Mouse (Mus musculus): ENCODE measurements around the gene Impdh1. TPM values are rescaled to one million over a fixed set of nuclear protein-coding genes. Genes with fewer than 3 reads are reported as not detected.

Gene Impdh1
- polyA plus RNA-seq, 1 experiment from 2014 or later: 7.3 TPM

DNA sequence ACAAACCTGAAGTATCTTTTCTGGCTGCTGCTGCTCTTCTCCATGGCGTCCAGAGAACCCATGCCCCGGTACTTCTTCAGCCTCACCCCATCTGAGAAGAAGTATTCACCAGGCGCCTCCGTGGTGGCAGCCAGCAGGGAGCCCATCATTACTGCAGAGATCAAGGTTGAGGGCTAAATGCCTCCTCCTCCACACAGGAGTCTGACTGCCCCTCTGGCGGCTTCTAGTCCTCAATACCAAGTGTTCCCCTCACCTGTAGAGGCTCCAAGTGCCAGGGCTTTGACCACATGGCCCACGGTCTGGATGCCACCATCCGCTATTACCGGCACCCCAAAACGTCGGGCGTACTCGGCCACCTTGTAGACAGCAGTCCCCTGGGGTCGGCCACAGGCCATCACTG lies 13.1 kb downstream of the Impdh1 start:
- DNase-seq: no peak
- Histone ChIP-seq H3K27me3 (ENCODE audit: insufficient read depth, low read length) (no peaks in the 10 kb centered on the region), H3K4me1 (ENCODE audit: insufficient read depth) (0 out of 2 replicates have a peak, but pooled peaks cover 4% of the 10 kb centered on the region), H3K36me3 (replicated peaks; ENCODE audit: insufficient read depth, low read length) (peaks cover 14% of the 10 kb centered on the region; the same call in 1 of the 2 replicates), H3K27ac (ENCODE audit: low read depth) (no peak overlapping the region), H3K9me3 (ENCODE audit: low read length) (no peaks in the 10 kb centered on the region), H3K9ac (replicated peaks) (no peak overlapping the region), H3K4me2 (ENCODE audit: low read depth, low read length) (no peak overlapping the region), H3K4me3 (ENCODE audit: low read depth, low read length) (no peak overlapping the region)
- TF ChIP-seq CTCF (IDR thresholded peaks at IDR 0.05; ENCODE audit: low read depth) (no peak), EP300 (IDR thresholded peaks at IDR 0.05; ENCODE audit: low read depth) (no peak)
- WGBS (ENCODE audit: insufficient replicate concordance): 85% methylated on average over 13 of the region's 13 CpGs
- no peak for ATAC-seq

DNA sequence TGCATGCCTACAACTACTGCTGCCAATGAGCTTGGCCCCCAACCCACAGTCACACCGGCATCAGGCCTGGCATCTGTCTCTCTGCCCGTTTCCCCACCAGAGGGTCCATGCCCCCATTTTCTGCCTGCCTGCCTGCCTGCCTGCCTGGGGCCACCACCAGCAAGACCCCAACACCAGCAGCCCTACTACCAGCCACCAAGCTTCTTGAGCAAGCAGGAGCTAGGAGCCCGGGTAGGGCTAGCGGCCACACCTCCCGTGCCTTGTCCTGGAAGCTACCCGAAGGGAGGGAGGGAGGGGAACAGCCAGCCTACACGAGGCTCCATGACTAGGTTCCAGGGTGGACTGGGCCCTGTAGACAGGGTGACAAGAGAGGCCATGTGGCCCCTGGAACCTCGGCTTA lies 14.2 kb downstream of the Impdh1 start:
- no peaks in the 10 kb centered on the region for H3K9me3 ChIP-seq (ENCODE audit: low read length)
- 79% methylated on average over 8 of the region's 8 CpGs for WGBS (ENCODE audit: insufficient replicate concordance)
- H3K27ac ChIP-seq (ENCODE audit: low read depth): no peak overlapping the region
- H3K27me3 ChIP-seq (ENCODE audit: insufficient read depth, low read length): no peaks in the 10 kb centered on the region
- H3K4me2 ChIP-seq (ENCODE audit: low read depth, low read length): no peak overlapping the region
- no peak for DNase-seq
- ATAC-seq: no peak
- peaks cover 14% of the 10 kb centered on the region; the same call in 1 of the 2 replicates for H3K36me3 ChIP-seq (replicated peaks; ENCODE audit: insufficient read depth, low read length)
- no peak overlapping the region for H3K9ac ChIP-seq (replicated peaks)
- 0 out of 2 replicates have a peak, but pooled peaks cover 4% of the 10 kb centered on the region for H3K4me1 ChIP-seq (ENCODE audit: insufficient read depth)
- H3K4me3 ChIP-seq (ENCODE audit: low read depth, low read length): no peak overlapping the region
- TF ChIP-seq CTCF (IDR thresholded peaks at IDR 0.05; ENCODE audit: low read depth): no peak
- TF ChIP-seq EP300 (IDR thresholded peaks at IDR 0.05; ENCODE audit: low read depth): no peak

DNA sequence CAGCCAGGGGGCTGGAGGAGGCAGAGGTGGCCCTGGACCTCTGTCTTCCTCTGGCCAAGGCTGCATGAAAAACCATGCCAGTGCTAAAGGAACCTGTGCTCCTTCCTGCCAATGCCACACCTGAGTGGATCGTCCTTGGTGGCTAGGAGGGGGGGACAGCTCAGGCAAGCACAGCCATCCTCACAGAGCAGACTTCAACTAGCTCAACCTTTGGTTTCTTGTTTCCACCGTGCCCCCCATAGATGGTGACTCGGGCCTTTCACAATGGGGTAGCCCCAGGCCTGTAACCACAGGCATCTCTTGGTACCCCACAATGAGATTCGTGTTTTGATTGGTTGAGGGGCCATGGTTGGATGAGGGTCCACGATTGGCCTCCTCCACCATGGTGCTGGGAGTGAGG lies 14.8 kb downstream of the Impdh1 start:
- H3K9ac ChIP-seq (replicated peaks): no peak overlapping the region
- H3K4me2 ChIP-seq (ENCODE audit: low read depth, low read length): no peak overlapping the region
- H3K27me3 ChIP-seq (ENCODE audit: insufficient read depth, low read length): no peaks in the 10 kb centered on the region
- no peaks in the 10 kb centered on the region for H3K9me3 ChIP-seq (ENCODE audit: low read length)
- no peak overlapping the region for H3K4me3 ChIP-seq (ENCODE audit: low read depth, low read length)
- H3K27ac ChIP-seq (ENCODE audit: low read depth): no peak overlapping the region
- DNase-seq (no peak), ATAC-seq (no peak)
- H3K4me1 ChIP-seq (ENCODE audit: insufficient read depth): 0 out of 2 replicates have a peak, but pooled peaks cover 4% of the 10 kb centered on the region
- H3K36me3 ChIP-seq (replicated peaks; ENCODE audit: insufficient read depth, low read length): peaks cover 9% of the 10 kb centered on the region; the same call in 1 of the 2 replicates
- WGBS (ENCODE audit: insufficient replicate concordance): 84% methylated on average over 5 of the region's 5 CpGs
- TF ChIP-seq EP300 (IDR thresholded peaks at IDR 0.05; ENCODE audit: low read depth) (no peak), CTCF (IDR thresholded peaks at IDR 0.05; ENCODE audit: low read depth) (no peak)

DNA sequence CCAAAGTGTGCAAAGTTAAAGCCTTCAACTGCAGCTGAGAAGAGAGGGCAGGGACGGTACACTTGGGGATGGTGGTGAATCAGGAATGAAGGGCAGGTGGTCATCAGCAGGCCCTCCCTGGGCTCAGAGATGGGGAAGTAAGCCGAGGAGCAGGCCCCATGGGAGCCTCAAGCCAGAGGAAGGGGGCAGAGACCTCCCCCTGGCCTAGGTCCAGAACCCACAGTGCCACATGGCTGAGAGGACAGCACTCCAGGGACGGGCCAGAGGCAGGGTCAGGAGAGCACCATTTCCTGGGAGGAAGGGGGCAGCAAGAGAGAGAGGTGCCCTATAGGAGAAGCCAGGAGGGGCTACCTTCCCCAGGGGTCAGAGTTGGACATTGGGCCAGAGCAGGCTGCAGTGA lies 15.7 kb downstream of the Impdh1 start:
- DNase-seq (no peak), ATAC-seq (no peak)
- Histone ChIP-seq H3K4me2 (ENCODE audit: low read depth, low read length) (no peak overlapping the region), H3K4me1 (ENCODE audit: insufficient read depth) (0 out of 2 replicates have a peak, but pooled peaks cover 4% of the 10 kb centered on the region), H3K9ac (replicated peaks) (no peak overlapping the region), H3K27ac (ENCODE audit: low read depth) (no peak overlapping the region), H3K4me3 (ENCODE audit: low read depth, low read length) (no peak overlapping the region), H3K36me3 (replicated peaks; ENCODE audit: insufficient read depth, low read length) (peaks cover 9% of the 10 kb centered on the region; the same call in 1 of the 2 replicates), H3K9me3 (ENCODE audit: low read length) (no peaks in the 10 kb centered on the region), H3K27me3 (ENCODE audit: insufficient read depth, low read length) (no peaks in the 10 kb centered on the region)
- 51% methylated on average over 3 of the region's 3 CpGs for WGBS (ENCODE audit: insufficient replicate concordance)
- TF ChIP-seq CTCF (IDR thresholded peaks at IDR 0.05; ENCODE audit: low read depth): no peak

DNA sequence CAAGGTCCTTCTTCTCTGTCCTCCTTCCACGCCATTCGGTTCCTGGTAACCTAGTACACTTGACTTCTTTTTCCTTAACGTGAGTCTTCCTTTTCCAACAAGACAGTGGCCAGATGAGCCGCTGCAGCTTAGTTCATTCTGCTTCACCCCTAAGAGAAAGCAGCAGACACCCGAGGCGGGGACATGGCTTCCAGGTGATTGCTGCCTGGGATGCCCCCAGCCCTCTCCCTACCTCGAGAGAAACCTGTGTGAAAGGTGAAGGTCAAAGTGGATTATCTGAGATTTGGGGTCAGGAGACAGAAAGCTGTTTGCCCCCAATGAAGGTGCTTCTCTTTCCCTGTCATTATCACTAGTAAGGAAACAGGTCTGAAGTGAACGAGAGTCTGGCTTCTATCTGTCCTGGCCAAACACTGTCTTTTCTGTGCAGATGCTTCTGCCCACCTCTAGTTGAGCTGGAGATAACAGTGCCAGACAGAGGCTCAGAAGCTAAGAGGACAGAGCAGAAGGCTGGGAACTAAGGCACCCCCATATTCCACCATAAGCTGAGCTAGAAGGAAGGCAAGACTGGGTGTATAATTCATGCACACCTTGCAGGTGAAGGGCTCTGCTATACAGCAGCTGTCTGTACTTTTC lies 16.8 kb downstream of the Impdh1 start:
- DNase-seq (peak; percentile 12), ATAC-seq (no peak)
- Histone ChIP-seq H3K36me3 (replicated peaks; ENCODE audit: insufficient read depth, low read length) (peaks cover 7% of the 10 kb centered on the region; the same call in 1 of the 2 replicates), H3K9ac (replicated peaks) (no peak overlapping the region), H3K4me2 (ENCODE audit: low read depth, low read length) (peak overlapping the region; percentile 55), H3K27ac (ENCODE audit: low read depth) (no peak overlapping the region), H3K27me3 (ENCODE audit: insufficient read depth, low read length) (no peaks in the 10 kb centered on the region; the same call in 1 of the 2 replicates), H3K4me3 (ENCODE audit: low read depth, low read length) (peak overlapping the region; percentile 19; the same call in 1 of the 2 replicates), H3K9me3 (ENCODE audit: low read length) (no peaks in the 10 kb centered on the region), H3K4me1 (ENCODE audit: insufficient read depth) (0 out of 2 replicates have a peak, but pooled peaks cover 4% of the 10 kb centered on the region)
- 33% methylated on average over 8 of the region's 8 CpGs for WGBS (ENCODE audit: insufficient replicate concordance)
- TF ChIP-seq CTCF (IDR thresholded peaks at IDR 0.05; ENCODE audit: low read depth): no peak
- TF ChIP-seq EP300 (IDR thresholded peaks at IDR 0.05; ENCODE audit: low read depth): no peak

DNA sequence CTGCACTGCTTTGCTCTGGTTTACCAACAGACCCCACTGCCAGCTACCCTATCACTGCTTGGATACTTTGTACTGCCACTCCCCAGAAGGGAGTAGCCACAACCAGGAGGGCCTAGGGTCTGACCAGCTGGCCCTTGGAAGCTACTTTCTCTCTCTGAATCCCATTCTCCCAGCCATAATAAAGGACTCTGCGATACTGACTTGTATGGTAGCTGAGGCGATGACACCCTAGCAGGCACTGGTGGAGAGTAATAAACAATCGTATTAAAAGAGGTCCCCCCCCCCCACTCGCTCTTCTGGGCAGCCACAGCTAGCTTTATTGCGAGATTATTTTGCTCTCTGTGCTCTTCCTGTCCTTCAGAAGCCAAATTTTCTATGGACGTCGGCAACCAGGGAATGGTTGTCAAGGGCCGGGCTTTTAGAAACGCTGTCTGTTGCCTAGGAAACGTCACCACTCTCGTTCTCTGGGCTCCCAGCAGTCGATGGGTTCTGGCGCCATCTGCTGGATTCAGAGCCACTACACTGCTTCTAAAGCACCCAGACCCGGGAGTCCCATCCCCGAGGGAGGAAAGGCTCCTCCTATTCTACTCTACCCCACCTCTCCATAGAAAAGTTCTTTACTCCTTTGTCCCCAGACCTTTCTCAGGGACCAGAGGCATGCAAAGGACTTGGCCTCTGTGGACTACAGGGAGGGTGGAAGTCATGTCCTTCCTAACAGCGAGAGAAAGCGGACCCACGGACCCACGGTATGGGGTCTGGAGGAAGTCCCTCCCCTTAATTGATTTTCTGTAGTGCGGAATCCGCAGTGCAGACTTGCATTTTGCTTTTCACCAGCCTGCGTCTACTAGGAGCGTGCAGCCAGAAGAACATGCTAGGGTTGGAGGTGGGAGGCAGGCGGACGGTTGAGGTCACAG lies 17.6 kb downstream of the Impdh1 start:
- Histone ChIP-seq H3K27ac (ENCODE audit: low read depth) (no peak overlapping the region), H3K4me2 (ENCODE audit: low read depth, low read length) (peak overlapping the region; percentile 55), H3K4me1 (ENCODE audit: insufficient read depth) (peaks cover 4% of the 10 kb centered on the region; the same call in 1 of the 2 replicates), H3K9me3 (ENCODE audit: low read length) (no peaks in the 10 kb centered on the region), H3K27me3 (ENCODE audit: insufficient read depth, low read length) (no peaks in the 10 kb centered on the region; the same call in 1 of the 2 replicates), H3K4me3 (ENCODE audit: low read depth, low read length) (peak overlapping the region; percentile 19; the same call in 1 of the 2 replicates), H3K36me3 (replicated peaks; ENCODE audit: insufficient read depth, low read length) (peaks cover 7% of the 10 kb centered on the region; the same call in 1 of the 2 replicates), H3K9ac (replicated peaks) (no peak overlapping the region)
- TF ChIP-seq CTCF (IDR thresholded peaks at IDR 0.05; ENCODE audit: low read depth) (peak; percentile 88), EP300 (IDR thresholded peaks at IDR 0.05; ENCODE audit: low read depth) (no peak)
- ATAC-seq (peak; percentile 86), DNase-seq (peak; percentile 87)
- 15% methylated on average over 25 of the region's 25 CpGs for WGBS (ENCODE audit: insufficient replicate concordance)
